Mouse (Mus musculus) G1E (cell line): Measurements from ENCODE around the gene Dynll1. TPM values are rescaled to one million over a fixed set of nuclear protein-coding genes. Genes with fewer than 3 reads are reported as not detected.

Experiments used
- ATAC-seq: 2 replicates; pipeline ENCODE4 v1.8.0; 2016; ENCODE audit warnings: mild to moderate bottlenecking; ENCODE audit not compliant: insufficient number of reproducible peaks, poor library complexity, low FRiP score, severe bottlenecking; ENCODE audit errors: extremely low read depth
- DNase-seq: peaks from one replicate; pipeline ENCODE4 v3.0.0; 2012; ENCODE audit warnings: low spot score
- H3K27me3 ChIP-seq: 2 replicates; pipeline ENCODE4 v1.6.1; 2012; ENCODE audit warnings: mild to moderate bottlenecking, low read length, inconsistent platforms; ENCODE audit not compliant: insufficient read depth
- H3K36me3 ChIP-seq: replicated peaks from 2 replicates; pipeline ENCODE3; 2012; ENCODE audit warnings: mild to moderate bottlenecking, inconsistent platforms
- H3K4me1 ChIP-seq: 2 replicates; pipeline ENCODE4 v1.6.1; 2012; ENCODE audit warnings: low read depth, low read length, inconsistent platforms, mixed read lengths; ENCODE audit not compliant: insufficient read depth
- H3K4me3 ChIP-seq: 2 replicates; pipeline ENCODE4 v1.5.1; 2012; ENCODE audit warnings: low read depth, mild to moderate bottlenecking, inconsistent platforms, low read length, moderate library complexity, mixed read lengths
- H3K9me3 ChIP-seq: replicated peaks from 2 replicates; pipeline ENCODE4 v1.6.1; 2012; ENCODE audit warnings: inconsistent platforms
- CTCF ChIP-seq: IDR thresholded peaks from 2 replicates; pipeline ENCODE4 v1.5.1; 2012; ENCODE audit warnings: low read depth, low read length, inconsistent platforms, mixed read lengths
- GATA1 ChIP-seq: IDR thresholded peaks from 2 replicates; pipeline ENCODE4 v1.6.1; 2012; ENCODE audit warnings: borderline replicate concordance, low read length, inconsistent platforms, mixed read lengths
- GATA2 ChIP-seq: IDR thresholded peaks from 2 replicates; pipeline ENCODE4 v1.6.1; 2012; ENCODE audit warnings: low read depth, low read length, inconsistent platforms, borderline replicate concordance
- POLR2AphosphoS5 ChIP-seq: IDR thresholded peaks from 2 replicates; pipeline ENCODE4 v1.6.1; 2012; ENCODE audit warnings: low read depth, low read length, inconsistent platforms; ENCODE audit not compliant: insufficient replicate concordance
- TAL1 ChIP-seq: conservative IDR thresholded peaks from 2 replicates; pipeline ENCODE4 v1.6.1; 2012; ENCODE audit warnings: low read depth, low read length, inconsistent platforms, mixed read lengths
- polyA plus RNA-seq: library from polyadenylated mRNA; stranded (reverse); fragments of >175 nt; gene quantifications from 2 replicates; pipeline ENCODE4 v1.2.3, GENCODE M21; 2012
- total RNA-seq, 2 experiments: library from RNA; stranded (forward) in 1 of 2; stranded (reverse) in 1 of 2; fragments of 200-1000 nt in 1 of 2; fragments of >200 nt in 1 of 2; fragmentation: Nextera tagmentation in 1 of 2; gene quantifications; 2 replicates each; pipeline ENCODE4 v1.2.3; 2014 to 2017

Dynll1 gene
- total and polyA plus RNA-seq, 3 experiments: 445 to 1,458 (median 554) TPM

GRCm38 (mm10) chr5:115269969-115270368 is 30.8 kb downstream of the Dynll1 start:
- peaks cover 70% of the 10 kb centered on the region for H3K4me1 ChIP-seq
- TF ChIP-seq GATA1 (no peak), CTCF (no peak), POLR2AphosphoS5 (no peak), TAL1 (no peak), GATA2 (no peak)
- H3K27me3 ChIP-seq: no peaks in the 10 kb centered on the region
- DNase-seq: no peak
- H3K9me3 ChIP-seq: no peaks in the 10 kb centered on the region
- no peak overlapping the region for H3K4me3 ChIP-seq
- H3K36me3 ChIP-seq: peaks cover 48% of the 10 kb centered on the region
- ATAC-seq: no peak

DNA sequence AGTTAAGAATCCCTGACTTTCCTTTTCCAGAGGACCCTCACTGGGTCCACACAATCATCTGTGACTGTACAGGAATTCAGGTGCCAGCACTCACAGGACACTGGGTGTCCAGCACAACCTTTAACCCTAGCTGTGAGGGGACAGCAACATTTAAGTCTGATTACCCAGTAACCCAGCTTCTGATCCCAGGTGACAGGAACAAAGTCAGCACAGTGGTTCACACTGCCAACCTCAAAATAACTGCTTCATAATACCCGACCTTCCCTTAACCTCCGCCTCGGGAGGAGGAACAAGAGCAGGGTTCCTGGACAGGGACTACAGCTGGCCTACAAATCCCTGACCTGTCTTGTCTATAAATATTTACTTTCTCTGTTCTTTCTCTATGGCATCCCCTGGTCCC is 32.5 kb downstream of the Dynll1 start:
- Histone ChIP-seq H3K27me3 (no peaks in the 10 kb centered on the region), H3K4me3 (no peak overlapping the region; the same call in 1 of the 2 replicates), H3K9me3 (no peaks in the 10 kb centered on the region), H3K36me3 (peaks cover 61% of the 10 kb centered on the region), H3K4me1 (peaks cover 65% of the 10 kb centered on the region)
- no peak for ATAC-seq
- no peak for DNase-seq
- TF ChIP-seq GATA1 (no peak), GATA2 (no peak), TAL1 (no peak), CTCF (no peak), POLR2AphosphoS5 (no peak)

GRCm38 (mm10) chr5:115267469-115268045 is 33.2 kb downstream of the Dynll1 start:
- Histone ChIP-seq H3K4me1 (peaks cover 68% of the 10 kb centered on the region), H3K9me3 (no peaks in the 10 kb centered on the region), H3K4me3 (peak overlapping the region; percentile 59; the same call in 1 of the 2 replicates), H3K36me3 (peaks cover 68% of the 10 kb centered on the region), H3K27me3 (no peaks in the 10 kb centered on the region)
- TF ChIP-seq GATA1: no peak
- TF ChIP-seq GATA2: no peak
- TF ChIP-seq TAL1: no peak
- no peak for TF ChIP-seq CTCF
- TF ChIP-seq POLR2AphosphoS5: no peak
- ATAC-seq: no peak
- no peak for DNase-seq

- H3K4me3 ChIP-seq: no peak overlapping the region; the same call in 1 of the 2 replicates
- peaks cover 71% of the 10 kb centered on the region for H3K4me1 ChIP-seq
- DNase-seq (peak; percentile 88), ATAC-seq (peak; percentile 88)
- TF ChIP-seq TAL1 (peak; percentile 96), GATA1 (no peak)
- peaks cover 73% of the 10 kb centered on the region for H3K36me3 ChIP-seq
- H3K27me3 ChIP-seq: no peaks in the 10 kb centered on the region
- no peaks in the 10 kb centered on the region for H3K9me3 ChIP-seq
Observed at GRCm38 (mm10) chr5:115266787-115267468, 33.9 kb downstream of the Dynll1 start.

GRCm38 (mm10) chr5:115266340-115266739 is 34.5 kb downstream of the Dynll1 start:
- TF ChIP-seq POLR2AphosphoS5: no peak
- no peak for TF ChIP-seq TAL1
- TF ChIP-seq GATA2: no peak
- TF ChIP-seq CTCF: no peak
- no peak for TF ChIP-seq GATA1
- Histone ChIP-seq H3K4me1 (peaks cover 73% of the 10 kb centered on the region), H3K27me3 (no peaks in the 10 kb centered on the region), H3K36me3 (peaks cover 76% of the 10 kb centered on the region), H3K9me3 (no peaks in the 10 kb centered on the region), H3K4me3 (peak overlapping the region; percentile 34; the same call in 1 of the 2 replicates)
- DNase-seq (no peak), ATAC-seq (no peak)

DNA sequence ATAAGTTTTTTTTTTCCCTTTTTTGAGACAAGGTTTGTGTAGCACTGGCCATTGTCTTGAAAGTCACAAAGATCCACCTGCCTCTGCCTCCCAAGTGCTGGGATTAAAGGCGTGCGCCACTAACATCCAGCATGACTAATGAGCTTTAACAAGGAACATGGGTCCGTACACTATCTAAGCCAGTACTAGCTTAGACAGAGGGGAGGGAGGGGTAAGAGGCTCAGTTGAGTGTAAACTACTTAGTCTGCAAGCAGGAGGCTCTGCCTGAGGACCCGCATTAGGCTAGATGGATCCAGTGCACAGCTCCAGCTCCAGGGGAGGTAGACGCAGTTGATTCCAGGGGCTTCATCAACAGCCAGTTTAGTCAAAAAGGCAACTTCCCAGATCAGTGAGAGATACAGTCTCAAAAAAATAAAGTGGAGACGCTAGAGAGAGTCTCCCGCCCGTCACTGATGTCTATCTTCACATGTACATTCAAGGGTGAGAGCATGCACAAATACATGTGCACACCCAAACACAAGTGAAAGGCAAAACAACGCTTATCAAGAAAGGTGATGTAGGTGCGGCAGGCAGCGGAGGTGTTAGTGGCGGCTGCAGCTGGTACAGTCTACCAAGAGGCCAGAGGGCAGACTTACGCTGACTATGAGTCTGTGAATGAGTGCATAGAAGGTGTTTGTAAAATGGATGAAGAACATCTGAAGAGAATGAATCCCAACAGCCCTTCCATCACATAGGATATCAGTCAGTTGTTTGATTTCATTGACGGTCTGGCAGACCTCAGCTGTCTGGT is 38.1 kb downstream of the Dynll1 start:
- H3K36me3 ChIP-seq: peaks cover 83% of the 10 kb centered on the region

More for the DNA sequence above, 38.1 kb downstream of the Dynll1 start:
- no peak for ATAC-seq
- H3K9me3 ChIP-seq: no peaks in the 10 kb centered on the region
- H3K27me3 ChIP-seq: no peaks in the 10 kb centered on the region
- DNase-seq: no peak
- TF ChIP-seq GATA1 (no peak), TAL1 (no peak), POLR2AphosphoS5 (no peak), GATA2 (no peak), CTCF (no peak)
- H3K4me1 ChIP-seq: peaks cover 53% of the 10 kb centered on the region
- H3K4me3 ChIP-seq: no peak overlapping the region
